Mouse (Mus musculus) forebrain, postnatal 0 days (tissue): ENCODE measurements around the gene Grem1. TPM values are rescaled to one million over a fixed set of nuclear protein-coding genes. Genes with fewer than 3 reads are reported as not detected.

Experiments
- ATAC-seq: fragments of 200-750 bp; cut with Nextera tagmentation; 2 replicates; pipeline ENCODE4 v1.8.0; 2017; ENCODE audit warnings: mild to moderate bottlenecking, moderate library complexity
- DNase-seq: peaks from one replicate; pipeline ENCODE4 v3.0.0-alpha.2; 2015
- H3K27ac ChIP-seq: fragments of 300-500 bp; sonication (generic); 2 replicates; pipeline ENCODE4 v1.5.1; 2014; ENCODE audit warnings: low read depth, mild to moderate bottlenecking, antibody characterized with exemption, low read length, moderate library complexity, mixed read lengths
- H3K27me3 ChIP-seq: fragments of 300-500 bp; sonication (generic); 2 replicates; pipeline ENCODE4 v1.6.1; 2014; ENCODE audit warnings: mild to moderate bottlenecking, low read length, mixed read lengths; ENCODE audit not compliant: insufficient read depth
- H3K36me3 ChIP-seq: fragments of 300-500 bp; sonication (generic); 2 replicates; pipeline ENCODE4 v1.6.1; 2014; ENCODE audit warnings: mild to moderate bottlenecking, moderate library complexity; ENCODE audit not compliant: insufficient read depth
- H3K4me1 ChIP-seq: fragments of 300-500 bp; sonication (generic); 2 replicates; pipeline ENCODE4 v1.6.1; 2014; ENCODE audit warnings: antibody characterized with exemption; ENCODE audit not compliant: insufficient read depth
- H3K4me2 ChIP-seq: fragments of 300-500 bp; sonication (generic); 2 replicates; pipeline ENCODE4 v1.6.1; 2014; ENCODE audit warnings: low read depth, mild to moderate bottlenecking, moderate library complexity
- H3K4me3 ChIP-seq: fragments of 300-500 bp; sonication (generic); 2 replicates; pipeline ENCODE4 v1.5.1; 2014; ENCODE audit warnings: low read depth, low read length, mixed read lengths
- H3K9ac ChIP-seq: fragments of 300-500 bp; sonication (generic); 2 replicates; pipeline ENCODE4 v1.6.1; 2014; ENCODE audit warnings: mild to moderate bottlenecking
- H3K9me3 ChIP-seq: fragments of 300-500 bp; sonication (generic); 2 replicates; pipeline ENCODE4 v1.6.1; 2016; ENCODE audit warnings: low read length
- CTCF ChIP-seq: sonication (generic); IDR thresholded peaks from 2 replicates; pipeline ENCODE4 v1.5.1; 2016; ENCODE audit warnings: antibody characterized with exemption, control low read depth, low read depth
- WGBS: fragments of 180-500 bp; shearing (Covaris S2); extraction: QIAGEN DNeasy Blood & Tissue Kit; methylation state at CpG from one replicate; pipeline ENCODE4 v1.1.7; 2014; 5-methylcytosine and 5-hydroxymethylcytosine counted together
- polyA plus RNA-seq: library from polyadenylated mRNA; unstranded; fragments of >200 nt; fragmentation: Nextera tagmentation; extraction: Ambion mirVana; gene quantifications from 2 replicates; pipeline ENCODE4 v1.2.1, GENCODE M21; 2015
- total RNA-seq: library from RNA; depleted of rRNA; stranded (reverse); fragments of >200 nt; gene quantifications from 2 replicates; pipeline ENCODE4 v1.2.3, GENCODE M21; 2014; rRNA removed

Grem1 gene
- total and polyA plus RNA-seq, 2 experiments from 2014 or later = 1.1 to 3.4 TPM

DNA sequence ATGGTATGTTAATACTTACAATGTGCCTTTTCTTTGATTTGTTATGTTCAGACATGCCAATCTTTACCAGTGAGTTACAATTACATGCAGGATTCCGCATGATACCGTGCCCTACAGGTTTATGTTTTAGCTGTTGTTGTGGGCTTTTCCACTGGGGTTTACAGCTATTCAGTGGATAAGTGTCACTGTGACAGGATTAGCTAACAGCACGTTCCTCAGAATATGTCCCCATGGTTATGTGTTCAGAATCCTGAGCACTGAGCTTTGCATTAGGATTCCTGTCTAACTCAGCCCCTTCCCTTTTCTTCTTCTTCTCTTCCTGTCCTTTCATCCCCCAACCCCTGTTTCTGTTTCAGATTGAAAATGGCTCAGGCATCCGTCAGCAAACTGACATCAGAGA lies 50.9 kb downstream of the Grem1 start:
- Histone ChIP-seq H3K4me1 (no peaks in the 10 kb centered on the region), H3K9me3 (no peaks in the 10 kb centered on the region), H3K4me2 (no peak overlapping the region), H3K36me3 (no peaks in the 10 kb centered on the region), H3K27ac (no peak overlapping the region), H3K27me3 (no peaks in the 10 kb centered on the region), H3K9ac (no peak overlapping the region), H3K4me3 (no peak overlapping the region)
- no peak for TF ChIP-seq CTCF
- 47% methylated on average over 4 of the region's 4 CpGs for WGBS
- no peak for DNase-seq
- ATAC-seq = no peak

DNA sequence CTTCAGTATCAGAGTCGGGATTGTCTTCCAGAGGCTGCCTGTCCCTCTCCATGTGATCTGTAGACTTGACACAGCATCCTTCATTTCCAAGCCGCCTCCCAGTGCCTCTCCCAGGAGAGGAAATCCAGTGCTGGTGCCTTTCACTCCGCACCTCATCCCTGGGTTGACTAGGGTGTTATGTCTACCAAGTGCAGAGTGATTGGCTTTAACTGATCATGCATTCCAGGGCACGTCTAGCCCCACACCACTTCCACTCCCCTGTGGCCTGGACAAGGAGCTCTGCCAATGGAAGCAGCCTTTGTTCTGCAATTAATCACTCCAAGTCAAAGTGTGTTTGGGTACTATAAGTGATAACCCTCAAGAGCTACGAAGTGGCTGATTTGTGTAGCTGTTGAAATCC lies 56.9 kb downstream of the Grem1 start:
- no peaks in the 10 kb centered on the region for H3K36me3 ChIP-seq
- no peak overlapping the region for H3K4me2 ChIP-seq
- no peaks in the 10 kb centered on the region for H3K27me3 ChIP-seq
- H3K27ac ChIP-seq = no peak overlapping the region
- DNase-seq (no peak), ATAC-seq (no peak)
- 81% methylated on average over 5 of the region's 5 CpGs for WGBS
- no peak overlapping the region for H3K9ac ChIP-seq
- no peaks in the 10 kb centered on the region for H3K9me3 ChIP-seq
- no peak for TF ChIP-seq CTCF
- no peaks in the 10 kb centered on the region; the same call in 1 of the 2 replicates for H3K4me1 ChIP-seq
- no peak overlapping the region for H3K4me3 ChIP-seq

DNA sequence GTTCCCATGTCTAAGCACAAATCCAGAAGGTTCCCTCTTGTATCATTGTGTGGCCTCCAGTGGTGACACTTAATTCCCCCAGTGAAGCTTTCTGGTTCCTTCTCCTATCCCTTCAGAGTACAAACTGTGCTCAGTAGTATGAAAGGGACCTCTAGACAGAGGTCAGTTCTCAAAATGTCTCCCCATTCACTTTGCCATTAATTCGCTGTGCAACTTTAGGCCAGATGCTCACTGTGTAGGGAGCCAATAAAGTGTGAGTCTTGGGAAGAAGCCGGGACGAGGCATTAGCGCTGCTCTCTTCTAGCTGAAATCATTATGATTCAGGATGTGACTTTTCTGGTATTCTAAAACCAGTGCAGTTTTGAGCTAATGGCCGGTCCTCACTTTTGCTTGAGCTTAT lies 61.8 kb downstream of the Grem1 start:
- no peak overlapping the region for H3K4me2 ChIP-seq
- H3K9ac ChIP-seq = no peak overlapping the region
- no peaks in the 10 kb centered on the region for H3K36me3 ChIP-seq
- no peak for TF ChIP-seq CTCF
- H3K4me3 ChIP-seq = no peak overlapping the region
- no peaks in the 10 kb centered on the region for H3K27me3 ChIP-seq
- H3K27ac ChIP-seq = no peak overlapping the region
- WGBS = 67% methylated on average over 5 of the region's 5 CpGs
- no peaks in the 10 kb centered on the region for H3K9me3 ChIP-seq
- no peaks in the 10 kb centered on the region; the same call in 1 of the 2 replicates for H3K4me1 ChIP-seq
- ATAC-seq = no peak
- DNase-seq = no peak

DNA sequence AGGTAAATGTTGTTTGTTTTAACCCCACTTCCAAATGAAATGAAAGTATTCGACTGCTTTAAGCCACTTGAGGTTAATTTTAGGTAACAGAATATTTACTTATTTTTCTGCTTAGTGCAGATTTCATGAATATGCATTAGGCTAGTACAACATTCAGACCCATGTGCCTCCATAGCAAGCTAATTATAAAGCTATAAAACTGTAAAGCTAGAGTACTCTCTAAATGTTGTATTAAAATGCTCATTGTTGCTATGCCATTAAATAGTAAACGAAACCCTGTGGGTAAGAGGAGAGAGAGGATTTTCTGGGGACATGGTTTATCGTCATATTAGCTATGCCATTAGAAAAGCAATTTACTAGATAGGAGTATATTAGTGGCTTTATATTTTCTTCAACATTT lies 62.2 kb downstream of the Grem1 start:
- no peak for ATAC-seq

More for the DNA sequence above, 62.2 kb downstream of the Grem1 start:
- no peaks in the 10 kb centered on the region for H3K36me3 ChIP-seq
- DNase-seq = no peak
- no peak overlapping the region for H3K9ac ChIP-seq
- H3K4me3 ChIP-seq = no peak overlapping the region
- H3K4me1 ChIP-seq = no peaks in the 10 kb centered on the region; the same call in 1 of the 2 replicates
- H3K27me3 ChIP-seq = no peaks in the 10 kb centered on the region
- H3K4me2 ChIP-seq = no peak overlapping the region
- H3K9me3 ChIP-seq = no peaks in the 10 kb centered on the region
- 75% methylated on average over 3 of the region's 3 CpGs for WGBS
- TF ChIP-seq CTCF = no peak
- H3K27ac ChIP-seq = no peak overlapping the region

Other genes with a start within 250 kb of the Grem1 start
- 254 and 277 TPM in 2 replicates for gene Scg5, start 70.5 kb upstream of the Grem1 start, total RNA-seq
- 363 and 388 TPM in 2 replicates for gene Scg5, start 70.5 kb upstream of the Grem1 start, polyA plus RNA-seq
- 1.8 and 2.7 TPM in 2 replicates for gene Arhgap11a, start 90.0 kb upstream of the Grem1 start, total RNA-seq
- gene Arhgap11a, start 90.0 kb upstream of the Grem1 start, polyA plus RNA-seq = 3.6 and 5.2 TPM in 2 replicates